Mouse (Mus musculus) limb, embryonic 13.5 days (tissue): ENCODE measurements around the gene Oaz3. TPM values are rescaled to one million over a fixed set of nuclear protein-coding genes. Genes with fewer than 3 reads are reported as not detected.
A peak's percentile ranks its signal among the peaks of the same experiment; 100 is the strongest.

Experiments used
- ATAC-seq: fragments of 200-750 bp; cut with Nextera tagmentation; 2 replicates; pipeline ENCODE4 v1.8.0; 2017; ENCODE audit warnings: low read depth, moderate number of reproducible peaks, moderate TSS enrichment; ENCODE audit not compliant: low FRiP score
- H3K27ac ChIP-seq: fragments of 300-500 bp; sonication (generic); 2 replicates; pipeline ENCODE4 v1.5.1; 2015; ENCODE audit warnings: inconsistent platforms, mild to moderate bottlenecking, moderate library complexity
- H3K27me3 ChIP-seq: fragments of 300-500 bp; sonication (generic); 2 replicates; pipeline ENCODE4 v1.6.1; 2015; ENCODE audit warnings: mild to moderate bottlenecking, inconsistent platforms
- H3K36me3 ChIP-seq: fragments of 300-500 bp; sonication (generic); 2 replicates; pipeline ENCODE4 v1.6.1; 2015; ENCODE audit warnings: inconsistent platforms, mild to moderate bottlenecking, moderate library complexity
- H3K4me1 ChIP-seq: fragments of 300-500 bp; sonication (generic); 2 replicates; pipeline ENCODE4 v1.6.1; 2015; ENCODE audit warnings: inconsistent platforms
- H3K4me2 ChIP-seq: fragments of 300-500 bp; sonication (generic); replicated peaks from 2 replicates; pipeline ENCODE4 v1.6.1; 2015; ENCODE audit warnings: inconsistent platforms, mild to moderate bottlenecking, moderate library complexity
- H3K4me3 ChIP-seq: fragments of 300-500 bp; sonication (generic); 2 replicates; pipeline ENCODE4 v1.5.1; 2015; ENCODE audit warnings: moderate library complexity, mild to moderate bottlenecking, inconsistent platforms
- H3K9ac ChIP-seq: fragments of 300-500 bp; sonication (generic); 2 replicates; pipeline ENCODE4 v1.6.1; 2015; ENCODE audit warnings: mild to moderate bottlenecking, inconsistent platforms
- H3K9me3 ChIP-seq: fragments of 300-500 bp; sonication (generic); 2 replicates; pipeline ENCODE4 v1.6.1; 2016; ENCODE audit warnings: inconsistent platforms
- WGBS: fragments of 180-500 bp; shearing (Covaris S2); methylation state at CpG from one replicate; pipeline ENCODE4 v1.1.7; 2015; 5-methylcytosine and 5-hydroxymethylcytosine counted together
- polyA plus RNA-seq: library from polyadenylated mRNA; unstranded; fragments of >200 nt; fragmentation: Nextera tagmentation; extraction: Ambion mirVana; gene quantifications from 2 replicates; pipeline ENCODE4 v1.2.1, GENCODE M21; 2015

Gene Oaz3
- 0.73 and 0.94 TPM in 2 replicates for polyA plus RNA-seq

DNA sequence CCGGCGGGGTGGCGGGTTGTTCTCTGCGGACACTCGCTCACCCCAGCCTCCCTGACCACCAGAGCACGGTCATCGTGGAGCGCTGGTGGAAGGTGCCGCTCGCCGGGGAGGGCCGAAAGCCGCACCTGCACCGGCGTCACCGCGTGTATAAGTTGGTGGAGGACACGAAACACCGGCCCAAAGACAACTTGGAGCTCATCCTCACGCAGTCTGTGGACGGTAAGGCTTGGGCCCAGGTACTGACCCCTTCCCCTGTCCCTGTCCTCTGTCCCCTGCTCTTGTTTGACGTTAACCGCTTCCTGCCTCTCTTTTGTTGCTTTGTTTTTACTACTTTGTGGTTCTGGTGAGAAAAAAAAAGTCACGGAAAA lies at the start of gene Oaz3:
Gene Oaz3 (minus strand): TSS at position 319 of the 368 bp plus-strand sequence.
- no peaks in the 10 kb centered on the region for H3K9me3 ChIP-seq
- under 1% methylated on average over 24 of the region's 24 CpGs for WGBS
- H3K27ac ChIP-seq = 0 out of 2 replicates have a peak within 1 kb of the TSS, but pooled peaks have one; percentile 10
- H3K4me1 ChIP-seq = peaks cover 11% of the 10 kb centered on the region
- H3K9ac ChIP-seq = peak within 1 kb of the TSS; percentile 94
- H3K4me2 ChIP-seq = peak within 1 kb of the TSS; percentile 87
- peaks cover 42% of the 10 kb centered on the region for H3K36me3 ChIP-seq
- ATAC-seq = no peak; the same call in 1 of the 2 replicates
- peak within 1 kb of the TSS; percentile 96 for H3K4me3 ChIP-seq
- H3K27me3 ChIP-seq = peaks cover 6% of the 10 kb centered on the region; the same call in 1 of the 2 replicates

DNA sequence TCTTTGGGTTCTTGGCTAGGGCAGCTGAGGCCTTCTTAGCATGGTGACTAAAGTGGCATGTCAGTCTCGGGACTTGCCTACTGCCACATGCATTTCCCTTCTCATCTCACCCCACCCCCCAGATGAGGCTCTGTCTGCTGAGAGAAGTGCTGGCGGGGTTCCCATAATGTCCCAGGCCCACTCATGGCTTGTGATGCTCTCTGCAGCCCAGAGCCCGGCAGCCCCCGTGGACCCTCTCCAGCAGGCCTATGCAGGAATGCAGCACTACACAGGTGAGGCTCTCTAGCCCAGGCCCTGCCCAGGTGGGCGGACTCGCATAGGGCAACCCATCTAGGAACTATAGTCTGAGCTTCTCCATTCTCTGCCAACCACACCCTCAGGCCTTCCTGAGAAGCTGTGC lies 43.9 kb upstream of the Oaz3 start:
- H3K9ac ChIP-seq = no peak overlapping the region
- peaks cover 7% of the 10 kb centered on the region; the same call in 1 of the 2 replicates for H3K36me3 ChIP-seq
- no peaks in the 10 kb centered on the region for H3K9me3 ChIP-seq
- H3K4me2 ChIP-seq = no peak overlapping the region
- ATAC-seq = no peak
- H3K27me3 ChIP-seq = no peaks in the 10 kb centered on the region; the same call in 1 of the 2 replicates
- H3K27ac ChIP-seq = no peak overlapping the region
- H3K4me3 ChIP-seq = no peak overlapping the region
- peaks cover 6% of the 10 kb centered on the region for H3K4me1 ChIP-seq
- WGBS = 76% methylated on average over 6 of the region's 6 CpGs

DNA sequence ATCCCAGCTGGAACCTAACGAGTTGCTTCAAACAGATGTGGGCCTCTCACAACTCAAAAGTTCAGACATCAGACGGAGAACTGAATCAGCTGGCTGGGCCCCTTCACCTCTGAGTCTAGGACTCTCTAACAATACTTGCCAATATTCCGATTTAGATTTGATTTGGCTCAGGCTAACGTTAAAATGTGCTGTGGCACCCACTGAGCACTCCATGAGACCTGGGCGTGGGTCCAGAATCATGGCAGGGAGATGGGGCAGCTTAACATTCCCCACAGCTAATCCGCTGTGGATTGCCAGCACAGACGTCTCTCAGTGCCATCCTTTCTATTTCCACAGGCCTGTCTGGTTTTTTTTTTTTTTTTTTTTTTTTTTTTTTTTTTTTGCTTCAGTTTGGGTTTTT lies 42.2 kb upstream of the Oaz3 start:
- Histone ChIP-seq H3K27me3 (peaks cover 10% of the 10 kb centered on the region), H3K9me3 (no peaks in the 10 kb centered on the region), H3K4me1 (peaks cover 6% of the 10 kb centered on the region), H3K27ac (no peak overlapping the region), H3K4me3 (no peak overlapping the region), H3K4me2 (no peak overlapping the region), H3K36me3 (peaks cover 6% of the 10 kb centered on the region; the same call in 1 of the 2 replicates), H3K9ac (no peak overlapping the region)
- WGBS = 60% methylated on average over 7 of the region's 7 CpGs
- no peak for ATAC-seq

- no peaks in the 10 kb centered on the region for H3K9me3 ChIP-seq
- H3K4me3 ChIP-seq = no peak overlapping the region
- H3K9ac ChIP-seq = no peak overlapping the region
- peaks cover 30% of the 10 kb centered on the region for H3K27me3 ChIP-seq
- ATAC-seq = no peak
- no peak overlapping the region for H3K27ac ChIP-seq
- no peak overlapping the region for H3K4me2 ChIP-seq
- H3K36me3 ChIP-seq = no peaks in the 10 kb centered on the region
- H3K4me1 ChIP-seq = peaks cover 6% of the 10 kb centered on the region
- 24% methylated on average over 20 of the region's 20 CpGs for WGBS
Measured at GRCm38 (mm10) chr3:94483790-94484439, 40.2 kb upstream of the Oaz3 start.

- ATAC-seq = no peak
- Histone ChIP-seq H3K4me1 (peaks cover 6% of the 10 kb centered on the region), H3K9me3 (no peaks in the 10 kb centered on the region), H3K36me3 (no peaks in the 10 kb centered on the region), H3K4me3 (no peak overlapping the region), H3K27ac (no peak overlapping the region), H3K27me3 (peaks cover 41% of the 10 kb centered on the region), H3K9ac (no peak overlapping the region), H3K4me2 (no peak overlapping the region)
- WGBS = 91% methylated on average over 17 of the region's 17 CpGs
Measured at GRCm38 (mm10) chr3:94482764-94483385, 39.2 kb upstream of the Oaz3 start.

- 61% methylated on average over 4 of the region's 4 CpGs for WGBS
- no peaks in the 10 kb centered on the region for H3K9me3 ChIP-seq
- ATAC-seq = no peak
- H3K27me3 ChIP-seq = peaks cover 42% of the 10 kb centered on the region
- H3K4me2 ChIP-seq = no peak overlapping the region
- H3K36me3 ChIP-seq = no peaks in the 10 kb centered on the region
- H3K9ac ChIP-seq = no peak overlapping the region
- H3K27ac ChIP-seq = no peak overlapping the region
- H3K4me3 ChIP-seq = no peak overlapping the region
- peaks cover 10% of the 10 kb centered on the region for H3K4me1 ChIP-seq
Measured at GRCm38 (mm10) chr3:94481429-94481828, 37.7 kb upstream of the Oaz3 start.

- Histone ChIP-seq H3K9me3 (no peaks in the 10 kb centered on the region), H3K4me2 (peak within 1 kb of the TSS; percentile 53), H3K4me3 (peak within 1 kb of the TSS; percentile 23), H3K4me1 (peaks cover 10% of the 10 kb centered on the region), H3K9ac (no peak within 1 kb of the TSS), H3K27ac (no peak within 1 kb of the TSS), H3K27me3 (peaks cover 42% of the 10 kb centered on the region), H3K36me3 (no peaks in the 10 kb centered on the region)
- 8% methylated on average over 16 of the region's 16 CpGs for whole genome bisulfite sequencing
- no peak for ATAC-seq
Measured at GRCm38 (mm10) chr3:94480291-94480884, 36.7 kb upstream of the Oaz3 start, which contains the start of gene Riiad1. Gene Riiad1 (minus strand): TSS chr3:94480341.

GRCm38 (mm10) chr3:94479564-94479963 lies 35.8 kb upstream of the Oaz3 start:
- no peaks in the 10 kb centered on the region for H3K9me3 ChIP-seq
- H3K36me3 ChIP-seq = no peaks in the 10 kb centered on the region
- H3K9ac ChIP-seq = no peak overlapping the region
- peaks cover 10% of the 10 kb centered on the region for H3K4me1 ChIP-seq
- H3K4me3 ChIP-seq = peak overlapping the region; percentile 23
- peak overlapping the region; percentile 53 for H3K4me2 ChIP-seq
- H3K27ac ChIP-seq = no peak overlapping the region
- whole genome bisulfite sequencing = 6% methylated on average over 11 of the region's 11 CpGs
- H3K27me3 ChIP-seq = peaks cover 42% of the 10 kb centered on the region
- ATAC-seq = no peak

DNA sequence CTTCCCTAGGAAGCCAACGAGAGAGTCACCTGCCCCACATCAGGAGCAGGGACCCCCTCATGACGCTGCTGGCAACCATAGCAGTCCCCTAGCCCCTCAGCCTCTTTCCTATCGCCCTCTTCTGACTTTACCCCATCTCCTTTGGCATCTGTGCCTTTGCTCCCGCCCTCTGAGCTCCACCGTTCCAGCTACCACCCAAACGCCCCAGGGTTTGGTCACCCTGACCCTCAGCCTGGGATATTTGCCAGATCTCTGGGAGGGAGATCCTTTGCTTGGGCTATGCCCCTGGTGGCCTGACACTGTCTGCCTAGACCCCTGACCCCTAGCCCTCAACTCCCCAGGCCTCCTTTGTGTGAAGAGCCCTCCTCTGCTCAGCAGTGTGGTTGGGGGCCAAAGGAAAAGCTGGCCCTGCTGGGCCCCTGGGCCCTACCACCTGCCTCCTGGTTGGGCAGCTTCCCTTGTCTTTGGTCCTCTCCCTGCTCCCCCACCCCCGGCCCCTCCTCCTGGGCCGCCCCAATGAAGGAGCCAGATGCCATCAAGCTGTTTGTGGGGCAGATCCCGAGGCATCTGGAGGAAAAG lies 35.0 kb upstream of the Oaz3 start:
- H3K4me2 ChIP-seq = no peak overlapping the region
- 0 out of 2 replicates have a peak, but pooled peaks cover 4% of the 10 kb centered on the region for H3K4me1 ChIP-seq
- 12% methylated on average over 9 of the region's 9 CpGs for WGBS
- no peak overlapping the region for H3K9ac ChIP-seq
- 0 out of 2 replicates have a peak, but pooled peaks have one; percentile 2 for ATAC-seq
- no peak overlapping the region for H3K4me3 ChIP-seq
- no peak overlapping the region for H3K27ac ChIP-seq
- no peaks in the 10 kb centered on the region for H3K9me3 ChIP-seq
- H3K27me3 ChIP-seq = peaks cover 42% of the 10 kb centered on the region
- H3K36me3 ChIP-seq = no peaks in the 10 kb centered on the region

DNA sequence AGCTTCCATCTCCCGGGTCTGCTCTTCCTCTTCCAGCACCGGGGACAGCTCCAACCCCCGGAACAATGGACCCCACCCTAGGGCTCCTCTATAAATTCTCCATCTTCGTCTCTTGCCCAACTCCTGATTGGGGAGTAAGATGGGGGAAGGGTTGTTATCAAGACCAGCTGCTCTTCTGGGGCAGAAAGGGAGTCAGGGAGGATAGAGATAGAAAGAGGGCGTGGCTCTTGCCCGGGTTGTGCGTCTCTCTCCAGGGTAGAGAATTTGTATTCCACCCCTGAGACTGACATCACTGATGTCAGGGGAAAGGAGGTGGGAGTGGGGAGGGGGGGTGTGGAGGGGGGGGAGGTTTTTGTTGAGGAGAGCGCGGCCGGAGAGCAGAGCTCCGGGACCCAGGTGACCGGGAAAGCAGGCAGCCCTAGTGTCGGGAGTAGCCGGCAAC lies 34.3 kb upstream of the Oaz3 start, which contains the start of gene Celf3:
Gene Celf3 (plus strand): TSS at position 315 of the 442 bp plus-strand sequence.
- Histone ChIP-seq H3K36me3 (no peaks in the 10 kb centered on the region), H3K27ac (no peak within 1 kb of the TSS), H3K4me3 (no peak within 1 kb of the TSS), H3K9ac (no peak within 1 kb of the TSS), H3K4me1 (peaks cover 7% of the 10 kb centered on the region), H3K27me3 (peaks cover 42% of the 10 kb centered on the region), H3K9me3 (no peaks in the 10 kb centered on the region), H3K4me2 (peak within 1 kb of the TSS; percentile 27; the same call in 1 of the 2 replicates)
- no peak; the same call in 1 of the 2 replicates for ATAC-seq
- WGBS = 3% methylated on average over 10 of the region's 14 CpGs

DNA sequence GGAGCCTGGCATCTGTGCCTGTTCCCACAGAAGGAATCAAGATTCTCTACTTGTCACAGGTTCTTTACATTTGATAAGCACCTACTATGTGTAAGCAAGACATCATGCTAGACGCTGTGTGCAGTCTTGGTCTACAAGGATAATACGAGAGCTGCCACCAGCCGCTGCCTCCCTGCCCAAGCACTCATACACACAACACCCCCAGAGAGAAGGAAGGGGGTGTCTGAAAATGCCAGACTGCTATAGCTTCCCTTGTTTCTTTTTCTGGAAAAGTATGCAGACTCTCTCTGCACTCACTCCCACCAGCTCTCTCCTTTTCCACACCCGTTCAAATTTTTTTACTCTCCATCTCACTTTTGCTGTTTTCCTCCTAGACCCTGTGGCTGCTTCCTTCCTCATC lies 33.7 kb upstream of the Oaz3 start:
- Histone ChIP-seq H3K4me1 (peaks cover 11% of the 10 kb centered on the region), H3K4me3 (no peak overlapping the region)

More for the DNA sequence above, 33.7 kb upstream of the Oaz3 start:
- Histone ChIP-seq H3K9me3 (no peaks in the 10 kb centered on the region), H3K36me3 (no peaks in the 10 kb centered on the region), H3K27me3 (peaks cover 42% of the 10 kb centered on the region), H3K4me2 (no peak overlapping the region), H3K9ac (no peak overlapping the region), H3K27ac (no peak overlapping the region)
- 63% methylated on average over 4 of the region's 4 CpGs for WGBS
- no peak for ATAC-seq
